Mouse (Mus musculus) T-helper 1 cell (primary cell): ENCODE measurements around the gene Mcu.

Experiments
- in situ Hi-C: fragments of 300-600 bp; cut with MboI, MseI; formaldehyde crosslinking; loops from one replicate; pipeline ENCODE4 v1.15.1; 2025; ENCODE audit warnings: high pct_unique_total_duplicates

Gene Mcu

GRCm38 (mm10) chr10:59570780-59571179 is 45.7 kb downstream of the Mcu start:
- in situ Hi-C loops, result no loop called here

- in situ Hi-C loops, result no loop called here
Observed at GRCm38 (mm10) chr10:59570360-59570759, 46.1 kb downstream of the Mcu start.

- in situ Hi-C loops, result no loop called here
Observed at GRCm38 (mm10) chr10:59569481-59569869, 47.0 kb downstream of the Mcu start.

GRCm38 (mm10) chr10:59568665-59569480 is 47.6 kb downstream of the Mcu start:
- in situ Hi-C loops, result no loop called here

GRCm38 (mm10) chr10:59566968-59567367 is 49.5 kb downstream of the Mcu start:
- in situ Hi-C loops, result no loop called here

- in situ Hi-C loops, result no loop called here
Observed at GRCm38 (mm10) chr10:59565995-59566410, 50.5 kb downstream of the Mcu start.

- in situ Hi-C loops, result no loop called here
Observed at GRCm38 (mm10) chr10:59564551-59564950, 51.9 kb downstream of the Mcu start.

GRCm38 (mm10) chr10:59562511-59562910 is 54.0 kb downstream of the Mcu start:
- in situ Hi-C loops, result no loop called here

GRCm38 (mm10) chr10:59560126-59560525 is 56.4 kb downstream of the Mcu start:
- in situ Hi-C loops, result no loop called here

GRCm38 (mm10) chr10:59558602-59559001 is 57.9 kb downstream of the Mcu start:
- in situ Hi-C loops, result loop anchor here (5.0 kb wide), 1 partner anchor 44 kb away; no protein-coding TSS in a partner anchor

GRCm38 (mm10) chr10:59558164-59558563 is 58.3 kb downstream of the Mcu start:
- in situ Hi-C loops, result loop anchor here (5.0 kb wide), 1 partner anchor 44 kb away; no protein-coding TSS in a partner anchor

GRCm38 (mm10) chr10:59556541-59556940 is 60.0 kb downstream of the Mcu start:
- in situ Hi-C loops, result loop anchor here (5.0 kb wide), 1 partner anchor 46 kb away; no protein-coding TSS in a partner anchor

GRCm38 (mm10) chr10:59554243-59554642 is 62.2 kb downstream of the Mcu start:
- in situ Hi-C loops, result no loop called here

GRCm38 (mm10) chr10:59552456-59552855 is 64.0 kb downstream of the Mcu start:
- in situ Hi-C loops, result no loop called here

GRCm38 (mm10) chr10:59548768-59549333 is 67.6 kb downstream of the Mcu start:
- in situ Hi-C loops, result no loop called here

GRCm38 (mm10) chr10:59548211-59548610 is 68.3 kb downstream of the Mcu start:
- in situ Hi-C loops, result no loop called here

GRCm38 (mm10) chr10:59547426-59547825 is 69.1 kb downstream of the Mcu start:
- in situ Hi-C loops, result no loop called here

- in situ Hi-C loops, result no loop called here
Observed at GRCm38 (mm10) chr10:59545169-59545568, 71.3 kb downstream of the Mcu start.

GRCm38 (mm10) chr10:59543351-59543750 is 73.1 kb downstream of the Mcu start:
- in situ Hi-C loops, result no loop called here

- in situ Hi-C loops, result no loop called here
Observed at GRCm38 (mm10) chr10:59541466-59541865, 75.0 kb downstream of the Mcu start.

GRCm38 (mm10) chr10:59540596-59540995 is 75.9 kb downstream of the Mcu start:
- in situ Hi-C loops, result no loop called here

- in situ Hi-C loops, result no loop called here
Observed at GRCm38 (mm10) chr10:59540081-59540480, 76.4 kb downstream of the Mcu start.

GRCm38 (mm10) chr10:59539533-59539875 is 77.0 kb downstream of the Mcu start:
- in situ Hi-C loops, result no loop called here
